Mouse (Mus musculus) kidney, adult 11 months (tissue): ENCODE results near the gene Klrc2.
"Not testable (repeated sequence)": the region's sequence is repeated elsewhere in the genome, so short reads cannot be mapped to it uniquely, and the experiment has no call there.

Source experiments
- DNase-seq: peaks from one replicate; pipeline ENCODE4 v3.0.0; 2022

Gene Klrc2

DNA sequence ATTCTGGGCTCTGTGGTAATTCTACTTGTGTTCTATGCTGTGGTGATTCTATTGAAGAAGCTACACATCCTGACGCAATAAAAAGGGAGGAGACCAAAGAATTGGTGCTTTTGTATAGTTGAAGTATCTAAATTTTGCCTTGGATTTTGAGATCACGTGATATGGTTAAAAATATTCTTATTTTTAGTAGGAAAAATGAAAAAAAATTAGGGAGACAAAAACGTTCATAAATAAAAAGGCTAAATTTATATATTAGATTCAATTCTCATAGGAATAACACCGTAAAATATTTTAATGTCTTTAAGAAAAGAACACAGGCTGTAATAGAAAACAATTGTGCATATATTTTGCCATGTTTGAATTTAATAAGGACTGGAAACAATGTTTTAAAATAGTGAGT is at the start of gene Klrc2:
TSS of gene Klrc2 (minus strand) at position 101 of the 400 bp plus-strand sequence.
- not testable (repeated sequence) for DNase-seq

DNA sequence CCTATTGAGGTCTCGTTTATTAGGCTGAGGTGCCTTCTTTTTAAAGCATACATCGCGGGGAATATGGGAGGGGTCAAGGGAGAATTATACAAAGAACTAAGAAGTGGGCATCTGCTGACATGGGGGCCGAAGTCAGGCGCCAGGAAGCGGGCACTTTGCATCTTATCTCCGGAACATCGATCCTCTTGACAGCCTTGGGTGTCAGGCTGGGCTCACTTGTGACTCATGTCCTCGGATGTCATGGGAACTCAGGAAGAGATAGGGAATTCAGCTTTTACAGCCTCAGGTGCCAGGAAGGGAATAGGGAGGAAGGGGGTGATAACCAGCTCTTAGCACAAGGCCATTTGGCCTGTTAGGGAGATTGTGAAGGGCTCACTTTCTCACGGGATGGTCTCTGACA is 30.9 kb upstream of the Klrc2 start:
- DNase-seq: not testable (repeated sequence)

DNA sequence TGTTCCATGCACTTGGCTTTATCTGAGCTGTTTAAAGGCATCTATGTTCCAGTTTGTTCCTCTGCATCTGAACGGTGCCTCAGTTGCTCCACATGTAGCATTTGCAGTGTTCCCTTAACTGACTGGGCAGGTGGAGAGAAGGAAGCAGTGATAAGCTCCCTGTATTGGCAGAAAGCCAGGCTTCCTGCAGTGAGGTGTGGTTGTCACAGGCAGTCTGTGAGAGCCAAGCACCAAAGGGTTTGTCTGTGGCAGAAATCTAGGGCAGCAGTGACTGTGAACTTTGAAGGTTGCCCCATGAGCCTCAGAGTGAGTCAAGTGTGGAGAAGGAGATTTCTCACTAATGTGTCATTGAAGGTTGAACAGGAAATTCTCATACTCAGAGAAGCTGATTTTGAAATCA is 19.9 kb upstream of the Klrc2 start:
- no peak for DNase-seq

DNA sequence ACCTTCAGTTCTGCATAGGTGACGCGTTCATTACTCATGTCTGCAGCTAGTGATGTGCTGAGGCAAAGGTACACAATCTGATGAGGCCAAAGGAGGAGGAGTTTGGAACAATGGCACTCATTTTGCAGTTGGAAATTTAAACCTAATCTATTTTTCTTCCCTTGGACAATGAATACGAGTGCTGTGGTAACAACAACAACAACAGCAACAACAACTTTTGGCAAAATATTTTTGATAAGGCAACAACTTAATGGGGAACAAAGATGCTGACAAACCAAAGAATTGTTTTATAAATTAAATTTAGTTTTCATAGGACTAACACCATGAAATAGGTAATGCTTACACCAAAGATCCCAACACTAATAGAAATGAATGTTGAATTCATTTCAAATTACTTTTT is 18.4 kb upstream of the Klrc2 start, which contains the start of gene Klrc1:
TSS of gene Klrc1 (minus strand) at position 101 of the 400 bp plus-strand sequence.
- no peak for DNase-seq

DNA sequence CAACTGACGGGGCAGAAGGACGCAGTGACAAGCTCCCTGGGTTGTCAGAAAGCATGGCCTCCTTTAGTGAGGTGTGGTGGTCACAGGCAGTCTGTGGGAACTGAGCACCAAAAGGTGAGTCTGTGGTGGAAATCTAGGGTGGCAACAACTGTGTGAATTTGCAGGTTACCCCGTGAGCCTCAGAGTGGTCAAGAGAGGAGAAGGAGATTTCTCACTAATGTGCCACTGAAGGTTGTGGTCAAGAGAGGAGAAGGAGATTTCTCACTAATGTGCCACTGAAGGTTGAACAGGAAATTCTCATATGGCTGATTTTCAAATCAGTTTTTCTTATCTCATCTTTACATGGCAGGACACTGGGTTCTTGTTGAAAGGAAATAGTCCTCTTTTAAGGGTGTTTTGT is 812 bp upstream of the Klrc2 start:
- DNase-seq: not testable (repeated sequence)

DNA sequence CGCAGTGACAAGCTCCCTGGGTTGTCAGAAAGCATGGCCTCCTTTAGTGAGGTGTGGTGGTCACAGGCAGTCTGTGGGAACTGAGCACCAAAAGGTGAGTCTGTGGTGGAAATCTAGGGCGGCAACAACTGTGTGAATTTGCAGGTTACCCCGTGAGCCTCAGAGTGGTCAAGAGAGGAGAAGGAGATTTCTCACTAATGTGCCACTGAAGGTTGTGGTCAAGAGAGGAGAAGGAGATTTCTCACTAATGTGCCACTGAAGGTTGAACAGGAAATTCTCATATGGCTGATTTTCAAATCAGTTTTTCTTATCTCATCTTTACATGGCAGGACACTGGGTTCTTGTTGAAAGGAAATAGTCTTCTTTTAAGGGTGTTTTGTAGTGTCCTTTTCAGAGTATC is 16.4 kb downstream of the Klrc2 start:
- not testable (repeated sequence) for DNase-seq

DNA sequence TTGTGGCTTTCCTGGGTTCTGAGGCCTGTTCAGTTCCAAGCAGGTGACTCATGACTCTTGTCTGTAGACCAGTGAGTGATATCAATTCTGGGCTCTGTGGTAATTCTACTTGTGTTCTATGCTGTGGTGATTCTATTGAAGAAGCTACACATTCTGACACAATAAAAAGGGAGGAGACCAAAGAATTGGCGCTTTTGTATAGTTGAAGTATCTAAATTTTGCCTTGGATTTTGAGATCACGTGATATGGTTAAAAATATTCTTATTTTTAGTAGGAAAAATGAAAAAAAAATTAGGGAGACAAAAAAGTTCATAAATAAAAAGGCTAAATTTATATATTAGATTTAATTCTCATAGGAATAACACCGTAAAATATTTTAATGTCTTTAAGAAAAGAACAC is 17.3 kb downstream of the Klrc2 start, which contains the start of gene Klrc3:
TSS of gene Klrc3 (minus strand) at position 101 of the 400 bp plus-strand sequence.
- not testable (repeated sequence) for DNase-seq

DNA sequence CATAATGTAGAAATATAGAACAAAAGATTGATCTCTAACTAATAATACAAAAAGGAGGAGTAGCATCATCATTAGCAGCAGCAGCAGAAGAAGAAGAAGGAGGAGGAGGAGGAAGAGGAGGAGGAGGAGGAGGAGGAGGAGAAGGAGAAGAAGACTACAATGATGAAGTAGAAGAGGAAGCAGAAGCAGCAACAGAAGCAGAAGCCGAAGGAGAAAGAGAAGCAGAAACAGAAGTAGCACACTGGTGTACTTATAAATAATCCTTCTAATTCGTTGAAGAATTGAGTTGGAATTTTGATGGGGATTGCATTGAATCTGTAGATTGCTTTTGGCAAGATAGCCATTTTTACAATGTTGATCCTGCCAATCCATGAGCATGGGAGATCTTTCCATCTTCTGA is 29.4 kb downstream of the Klrc2 start:
- not testable (repeated sequence) for DNase-seq

DNA sequence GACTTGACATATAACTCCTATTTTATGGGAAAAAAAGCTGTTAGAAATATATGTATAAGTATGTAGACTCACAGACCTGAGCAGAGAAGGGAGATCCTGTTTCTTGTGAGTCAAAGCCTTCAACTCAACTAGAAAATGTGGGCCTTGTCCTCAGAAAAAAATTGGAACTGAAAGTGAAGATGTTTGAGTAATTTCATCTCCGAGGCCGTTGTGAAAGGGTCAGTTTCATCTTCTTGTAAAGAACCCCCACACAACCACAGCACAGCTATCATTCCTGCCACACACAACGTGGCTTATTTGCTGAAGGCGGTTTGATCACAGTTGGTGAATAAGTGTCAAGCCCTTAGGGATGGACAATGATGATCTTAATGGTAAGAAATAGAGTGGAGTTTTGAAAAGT is 36.8 kb downstream of the Klrc2 start, which contains the start of gene Klrk1:
TSS of gene Klrk1 (minus strand) at position 130 of the 400 bp plus-strand sequence.
- DNase-seq: no peak

DNA sequence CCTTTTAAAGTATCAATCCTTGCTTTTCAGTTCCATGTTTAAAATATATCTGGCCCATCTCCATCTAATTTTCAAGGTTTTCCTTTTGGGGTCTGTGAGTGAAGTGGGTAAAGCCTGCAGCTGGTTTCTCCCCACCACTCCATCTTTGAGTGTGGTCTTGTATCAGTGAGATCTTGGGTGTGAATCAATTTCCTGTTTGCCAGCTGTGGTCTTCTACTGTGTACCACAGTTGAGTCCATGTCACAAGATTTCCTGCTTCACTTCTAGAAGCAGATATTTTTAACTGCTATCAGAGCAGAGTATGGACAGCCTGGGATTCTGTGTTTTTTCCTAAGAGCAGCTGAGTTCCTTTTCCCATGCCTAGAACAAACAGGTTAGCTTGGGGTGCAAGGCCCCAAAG is 52.1 kb downstream of the Klrc2 start:
- no peak for DNase-seq
